Mouse (Mus musculus) bone marrow macrophage, adult 2 months (primary cell): ENCODE results near the gene Cnrip1. TPM values are rescaled to one million over a fixed set of nuclear protein-coding genes. Genes with fewer than 3 reads are reported as not detected.

Experiments used
- H3K27ac ChIP-seq: 2 replicates; pipeline ENCODE4 v1.5.1; 2012; ENCODE audit warnings: low read depth, low read length; ENCODE audit not compliant: insufficient read depth
- H3K4me1 ChIP-seq: 2 replicates; pipeline ENCODE4 v1.6.1; 2012; ENCODE audit warnings: low read length; ENCODE audit not compliant: control insufficient read depth, insufficient read depth
- H3K4me3 ChIP-seq: 2 replicates; pipeline ENCODE4 v1.5.1; 2012; ENCODE audit warnings: mild to moderate bottlenecking, low read length, moderate library complexity; ENCODE audit not compliant: insufficient read depth
- CTCF ChIP-seq: IDR thresholded peaks from 2 replicates; pipeline ENCODE4 v1.5.1; 2012; ENCODE audit warnings: low read depth, mild to moderate bottlenecking, low read length, moderate library complexity
- POLR2A ChIP-seq: IDR thresholded peaks from 2 replicates; pipeline ENCODE4 v1.6.1; 2012; ENCODE audit warnings: mild to moderate bottlenecking, low read depth, low read length, borderline replicate concordance
- polyA plus RNA-seq: library from polyadenylated mRNA; stranded (reverse); fragments of >200 nt; gene quantifications from 2 replicates; pipeline ENCODE4 v1.2.4, GENCODE M21; 2012; ENCODE audit not compliant: missing spikeins, insufficient read depth, insufficient read length

Cnrip1 gene
- polyA plus RNA-seq, 1 experiment = 14.3 TPM

DNA sequence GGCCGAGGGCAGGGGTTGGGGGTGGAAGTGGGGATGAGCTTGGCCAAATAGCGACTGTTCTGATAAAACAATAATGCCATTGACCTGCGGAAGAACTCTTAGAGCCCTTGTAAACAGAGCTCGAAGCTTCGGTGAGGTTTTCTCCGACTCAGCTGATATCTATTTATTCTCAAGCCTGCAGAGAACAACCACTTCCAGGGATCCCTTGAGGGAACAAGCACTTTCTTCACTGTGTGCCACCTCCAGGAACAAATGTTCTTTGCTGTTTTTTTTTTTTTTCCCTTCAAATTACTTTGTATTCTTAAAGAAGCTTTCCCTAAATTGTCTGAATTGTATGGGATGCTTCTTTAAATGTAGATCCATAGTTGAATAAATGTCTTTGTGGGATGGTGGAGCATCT lies 56.0 kb downstream of the Cnrip1 start:
- Histone ChIP-seq H3K27ac (no peak overlapping the region), H3K4me1 (no peaks in the 10 kb centered on the region), H3K4me3 (no peak overlapping the region)
- no peak for TF ChIP-seq CTCF
- TF ChIP-seq POLR2A = no peak

GRCm38 (mm10) chr11:17112419-17113090 lies 61.2 kb downstream of the Cnrip1 start:
- TF ChIP-seq POLR2A (no peak), CTCF (no peak)
- Histone ChIP-seq H3K4me3 (no peak overlapping the region), H3K4me1 (no peaks in the 10 kb centered on the region), H3K27ac (no peak overlapping the region)

DNA sequence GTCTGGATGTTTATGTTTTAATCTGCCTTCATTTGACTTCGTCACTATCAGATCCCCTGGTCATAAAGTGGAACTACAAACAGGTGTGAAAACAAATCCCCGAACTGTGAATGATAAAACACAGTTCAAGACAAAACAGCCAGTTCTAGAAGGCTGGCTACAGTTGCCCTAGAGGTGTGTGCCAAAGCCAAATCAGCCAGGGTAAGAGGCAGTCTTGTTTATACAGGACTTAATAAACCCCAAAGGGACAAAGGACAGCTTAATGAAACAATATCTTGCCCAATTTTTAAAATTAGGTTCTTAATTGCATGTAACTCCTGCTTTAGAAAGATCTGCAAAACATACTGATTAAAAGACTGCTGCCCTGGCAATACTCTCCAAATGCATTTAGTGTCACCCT lies 75.0 kb downstream of the Cnrip1 start:
- TF ChIP-seq POLR2A (no peak), CTCF (no peak)
- Histone ChIP-seq H3K27ac (no peak overlapping the region), H3K4me3 (no peak overlapping the region), H3K4me1 (peaks cover 3% of the 10 kb centered on the region; the same call in 1 of the 2 replicates)

Other genes with a start within 250 kb of the Cnrip1 start
- 3.3 and 4.0 TPM in 2 replicates for gene Fbxo48, start 100.2 kb upstream of the Cnrip1 start, polyA plus RNA-seq
- gene Plek, start 795 bp downstream of the Cnrip1 start, polyA plus RNA-seq = 85.9 and 86.2 TPM in 2 replicates
- 69.7 and 76.6 TPM in 2 replicates for gene Ppp3r1, start 107.7 kb downstream of the Cnrip1 start, polyA plus RNA-seq
- gene Wdr92, start 130.5 kb downstream of the Cnrip1 start, polyA plus RNA-seq = 9.5 and 9.6 TPM in 2 replicates
- 24.0 and 24.5 TPM in 2 replicates for gene Pno1, start 160.0 kb downstream of the Cnrip1 start, polyA plus RNA-seq
- gene C1d, start 206.0 kb downstream of the Cnrip1 start, polyA plus RNA-seq = 75.2 and 105 TPM in 2 replicates